Mouse (Mus musculus) kidney, embryonic 15.5 days (tissue): ENCODE measurements at regions not wholly inside any gene's neighbourhood (a gene's known extent, or its start where the extent isn't known, plus 50 kb on each side); places are given as distances from the start of the nearest gene placed in this dataset.
"Not testable (repeated sequence)": the region's sequence is repeated elsewhere in the genome, so short reads cannot be mapped to it uniquely, and the experiment has no call there.

ENCODE experiments used
- ATAC-seq: fragments of 200-750 bp; cut with Nextera tagmentation; replicated peaks from 2 replicates; pipeline ENCODE4 v1.8.0; 2017; ENCODE audit warnings: moderate TSS enrichment; ENCODE audit not compliant: low FRiP score
- H3K27ac ChIP-seq: fragments of 300-500 bp; sonication (generic); 2 replicates; pipeline ENCODE4 v1.5.1; 2015; ENCODE audit warnings: mild to moderate bottlenecking, inconsistent platforms
- H3K27me3 ChIP-seq: fragments of 300-500 bp; sonication (generic); 2 replicates; pipeline ENCODE4 v1.6.1; 2015; ENCODE audit warnings: inconsistent platforms
- H3K36me3 ChIP-seq: fragments of 300-500 bp; sonication (generic); 2 replicates; pipeline ENCODE4 v1.6.1; 2015; ENCODE audit warnings: inconsistent platforms
- H3K4me1 ChIP-seq: fragments of 300-500 bp; sonication (generic); 2 replicates; pipeline ENCODE4 v1.6.1; 2015; ENCODE audit warnings: inconsistent platforms
- H3K4me2 ChIP-seq: fragments of 300-500 bp; sonication (generic); 2 replicates; pipeline ENCODE4 v1.6.1; 2015; ENCODE audit warnings: moderate library complexity, mild to moderate bottlenecking, inconsistent platforms
- H3K4me3 ChIP-seq: fragments of 300-500 bp; sonication (generic); replicated peaks from 2 replicates; pipeline ENCODE4 v1.5.1; 2015; ENCODE audit warnings: mild to moderate bottlenecking, inconsistent platforms
- H3K9ac ChIP-seq: fragments of 300-500 bp; sonication (generic); 2 replicates; pipeline ENCODE4 v1.6.1; 2015; ENCODE audit warnings: mild to moderate bottlenecking, inconsistent platforms
- H3K9me3 ChIP-seq: fragments of 300-500 bp; sonication (generic); replicated peaks from 2 replicates; pipeline ENCODE4 v1.6.1; 2016; ENCODE audit warnings: inconsistent platforms
- WGBS: fragments of 180-500 bp; shearing (Covaris S2); methylation state at CpG from one replicate; pipeline ENCODE4 v1.1.7; 2015; ENCODE audit warnings: mixed read lengths; 5-methylcytosine and 5-hydroxymethylcytosine counted together

- Histone ChIP-seq H3K36me3 (no peaks in the 10 kb centered on the region), H3K4me1 (peaks cover 49% of the 10 kb centered on the region), H3K27ac (peak overlapping the region; percentile 67), H3K9ac (no peak overlapping the region), H3K9me3 (no peaks in the 10 kb centered on the region), H3K4me2 (peak overlapping the region; percentile 37), H3K27me3 (no peaks in the 10 kb centered on the region; the same call in 1 of the 2 replicates), H3K4me3 (peak overlapping the region; percentile 4; the same call in 1 of the 2 replicates)
- WGBS = 23% methylated on average over 18 of the region's 18 CpGs
- no peak for ATAC-seq
Measured at GRCm38 (mm10) chr10:120694472-120694871, 204.4 kb downstream of the Msrb3 start.

DNA sequence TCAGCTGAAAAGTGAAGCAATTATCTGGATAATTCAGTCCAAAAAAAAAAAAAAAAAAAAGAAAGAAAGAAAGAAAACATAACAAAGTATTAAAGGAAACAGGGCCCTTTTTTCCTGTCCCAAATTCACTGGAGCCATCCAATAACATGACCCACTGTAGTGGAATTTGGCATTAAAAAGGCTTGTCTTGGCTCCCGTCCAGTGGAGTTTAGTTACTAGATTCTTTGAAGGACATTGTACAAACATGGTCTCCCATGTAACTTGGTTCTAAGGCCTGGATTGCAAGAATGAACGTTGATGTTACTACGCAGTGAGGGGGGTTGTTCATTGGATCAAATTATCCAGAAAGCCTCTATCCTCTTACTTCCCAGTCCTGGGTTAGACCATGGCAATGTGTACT lies 207.4 kb downstream of the Msrb3 start:
- H3K36me3 ChIP-seq = no peaks in the 10 kb centered on the region
- H3K4me1 ChIP-seq = peaks cover 45% of the 10 kb centered on the region
- 24% methylated on average over 3 of the region's 3 CpGs for WGBS
- peak overlapping the region; percentile 74 for H3K27ac ChIP-seq
- H3K9ac ChIP-seq = no peak overlapping the region
- H3K27me3 ChIP-seq = no peaks in the 10 kb centered on the region; the same call in 1 of the 2 replicates
- no peak overlapping the region for H3K4me2 ChIP-seq
- ATAC-seq = 0 out of 2 replicates have a peak, but pooled peaks have one; percentile 40
- no peak overlapping the region for H3K4me3 ChIP-seq
- no peaks in the 10 kb centered on the region for H3K9me3 ChIP-seq

- peak overlapping the region; percentile 79 for H3K27ac ChIP-seq
- H3K4me2 ChIP-seq = no peak overlapping the region
- no peak overlapping the region for H3K9ac ChIP-seq
- H3K9me3 ChIP-seq = no peaks in the 10 kb centered on the region
- ATAC-seq = peak; percentile 83
- no peaks in the 10 kb centered on the region for H3K36me3 ChIP-seq
- H3K27me3 ChIP-seq = no peaks in the 10 kb centered on the region; the same call in 1 of the 2 replicates
- H3K4me3 ChIP-seq = no peak overlapping the region
- WGBS = 25% methylated on average over 10 of the region's 10 CpGs
- peaks cover 23% of the 10 kb centered on the region for H3K4me1 ChIP-seq
Measured at GRCm38 (mm10) chr10:120686123-120686522, 209.9 kb upstream of the Hmga2 start.

DNA sequence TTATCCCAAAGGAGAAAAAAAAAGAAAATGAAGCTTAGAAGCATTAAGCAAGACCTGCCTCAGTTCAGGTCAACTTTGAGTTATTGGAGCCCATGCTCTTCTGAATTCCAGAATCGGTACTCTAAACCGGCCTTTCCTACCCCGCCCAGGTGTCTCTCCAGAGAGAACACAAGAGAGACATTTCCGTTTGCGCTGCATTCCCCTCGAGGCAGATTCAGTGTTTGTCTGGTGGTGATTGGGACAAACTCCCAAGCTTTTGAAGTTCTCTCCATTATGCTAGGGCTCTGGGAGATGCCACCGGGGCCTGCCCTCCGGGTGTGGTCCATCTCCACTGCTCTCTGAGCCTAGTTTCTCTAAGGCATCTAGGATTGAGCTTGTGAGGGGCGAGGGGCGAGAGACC lies 205.8 kb upstream of the Hmga2 start:
- no peak for ATAC-seq
- Histone ChIP-seq H3K36me3 (no peaks in the 10 kb centered on the region), H3K4me3 (no peak overlapping the region), H3K9me3 (no peaks in the 10 kb centered on the region), H3K27me3 (no peaks in the 10 kb centered on the region; the same call in 1 of the 2 replicates), H3K4me1 (peaks cover 13% of the 10 kb centered on the region), H3K9ac (no peak overlapping the region), H3K27ac (no peak overlapping the region), H3K4me2 (no peak overlapping the region)
- 82% methylated on average over 10 of the region's 10 CpGs for WGBS

- H3K9me3 ChIP-seq = no peaks in the 10 kb centered on the region
- no peaks in the 10 kb centered on the region for H3K36me3 ChIP-seq
- no peak overlapping the region for H3K4me2 ChIP-seq
- peaks cover 1% of the 10 kb centered on the region; the same call in 1 of the 2 replicates for H3K4me1 ChIP-seq
- H3K27me3 ChIP-seq = no peaks in the 10 kb centered on the region; the same call in 1 of the 2 replicates
- 76% methylated on average over 6 of the region's 6 CpGs for WGBS
- H3K9ac ChIP-seq = no peak overlapping the region
- no peak overlapping the region for H3K27ac ChIP-seq
- H3K4me3 ChIP-seq = no peak overlapping the region
- ATAC-seq = no peak
Measured at GRCm38 (mm10) chr10:120679982-120680381, 203.7 kb upstream of the Hmga2 start.

GRCm38 (mm10) chr10:120678277-120678676 lies 202.0 kb upstream of the Hmga2 start:
- Histone ChIP-seq H3K4me2 (no peak overlapping the region), H3K4me3 (no peak overlapping the region), H3K27me3 (no peaks in the 10 kb centered on the region; the same call in 1 of the 2 replicates), H3K4me1 (peaks cover 8% of the 10 kb centered on the region; the same call in 1 of the 2 replicates), H3K27ac (no peak overlapping the region), H3K9me3 (no peaks in the 10 kb centered on the region), H3K36me3 (no peaks in the 10 kb centered on the region), H3K9ac (no peak overlapping the region)
- 63% methylated on average over 8 of the region's 8 CpGs for WGBS
- ATAC-seq = no peak

GRCm38 (mm10) chr10:120675369-120675768 lies 199.1 kb upstream of the Hmga2 start:
- no peak overlapping the region for H3K9ac ChIP-seq

DNA sequence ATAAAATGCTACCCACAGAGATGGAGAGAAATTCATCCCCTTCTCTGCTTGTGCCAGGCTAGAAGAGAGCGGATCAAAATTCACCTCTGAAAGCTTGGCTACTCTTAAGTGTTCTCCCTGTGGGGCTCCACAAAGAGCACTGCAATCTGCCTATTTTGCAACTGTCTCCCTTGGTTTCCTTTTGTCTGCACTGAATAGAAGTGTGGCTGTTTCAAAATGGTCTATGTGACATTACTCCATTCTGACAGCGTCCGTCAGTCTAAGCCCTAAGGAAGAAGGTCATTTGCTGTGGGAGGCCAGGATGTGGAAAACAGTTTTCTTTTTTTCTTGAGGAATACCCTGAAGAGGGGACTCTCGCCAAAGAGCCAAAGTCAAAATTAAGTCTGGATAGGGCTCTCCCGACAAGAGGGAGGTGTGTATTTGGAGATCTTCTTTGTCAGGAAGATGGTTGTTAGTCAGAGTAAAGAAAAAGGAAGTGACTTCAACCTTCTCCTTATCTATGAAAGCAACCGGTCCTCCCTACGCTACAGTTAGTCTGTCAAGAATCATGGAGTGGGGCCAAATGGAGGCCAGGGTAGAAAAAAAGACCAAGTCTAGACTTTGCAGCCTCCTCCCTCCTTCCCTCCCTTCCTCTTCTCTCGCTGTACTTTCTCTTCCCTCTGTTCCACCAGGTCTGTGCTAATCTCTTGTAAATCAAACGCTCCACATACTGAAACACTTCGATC lies 198.2 kb upstream of the Hmga2 start:
- Histone ChIP-seq H3K27ac (peak overlapping the region; percentile 13; the same call in 1 of the 2 replicates), H3K9ac (no peak overlapping the region), H3K36me3 (no peaks in the 10 kb centered on the region), H3K27me3 (no peaks in the 10 kb centered on the region), H3K9me3 (no peaks in the 10 kb centered on the region), H3K4me1 (peaks cover 8% of the 10 kb centered on the region; the same call in 1 of the 2 replicates), H3K4me2 (no peak overlapping the region), H3K4me3 (no peak overlapping the region)
- WGBS = 60% methylated on average over 10 of the region's 10 CpGs
- ATAC-seq = no peak

More at GRCm38 (mm10) chr10:120675369-120675768, 199.1 kb upstream of the Hmga2 start:
- no peaks in the 10 kb centered on the region; the same call in 1 of the 2 replicates for H3K27me3 ChIP-seq
- H3K4me1 ChIP-seq = peaks cover 8% of the 10 kb centered on the region; the same call in 1 of the 2 replicates
- no peaks in the 10 kb centered on the region for H3K9me3 ChIP-seq
- 70% methylated on average over 4 of the region's 4 CpGs for WGBS
- no peak overlapping the region for H3K27ac ChIP-seq
- H3K4me3 ChIP-seq = no peak overlapping the region
- no peak for ATAC-seq
- no peaks in the 10 kb centered on the region for H3K36me3 ChIP-seq
- H3K4me2 ChIP-seq = no peak overlapping the region

DNA sequence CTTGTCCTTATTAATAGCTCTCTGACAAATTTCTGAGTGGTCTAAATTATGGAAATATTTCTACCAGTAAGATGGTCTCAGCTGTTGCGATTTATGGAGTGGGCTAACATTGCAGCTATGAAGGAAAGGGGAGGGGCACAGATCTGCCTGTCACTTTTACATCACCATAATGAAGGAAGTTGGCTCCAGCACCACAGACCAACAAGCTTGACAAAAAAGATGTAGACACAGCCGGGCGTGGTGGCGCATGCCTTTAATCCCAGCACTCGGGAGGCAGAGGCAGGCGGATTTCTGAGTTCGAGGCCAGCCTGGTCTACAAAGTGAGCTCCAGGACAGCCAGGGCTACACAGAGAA lies 191.4 kb upstream of the Hmga2 start:
- H3K27ac ChIP-seq, H3K4me1 ChIP-seq, H3K9ac ChIP-seq, H3K9me3 ChIP-seq, H3K4me2 ChIP-seq, ATAC-seq, H3K4me3 ChIP-seq, H3K36me3 ChIP-seq, H3K27me3 ChIP-seq: not testable (repeated sequence)
- 96% methylated on average over 7 of the region's 7 CpGs for WGBS

DNA sequence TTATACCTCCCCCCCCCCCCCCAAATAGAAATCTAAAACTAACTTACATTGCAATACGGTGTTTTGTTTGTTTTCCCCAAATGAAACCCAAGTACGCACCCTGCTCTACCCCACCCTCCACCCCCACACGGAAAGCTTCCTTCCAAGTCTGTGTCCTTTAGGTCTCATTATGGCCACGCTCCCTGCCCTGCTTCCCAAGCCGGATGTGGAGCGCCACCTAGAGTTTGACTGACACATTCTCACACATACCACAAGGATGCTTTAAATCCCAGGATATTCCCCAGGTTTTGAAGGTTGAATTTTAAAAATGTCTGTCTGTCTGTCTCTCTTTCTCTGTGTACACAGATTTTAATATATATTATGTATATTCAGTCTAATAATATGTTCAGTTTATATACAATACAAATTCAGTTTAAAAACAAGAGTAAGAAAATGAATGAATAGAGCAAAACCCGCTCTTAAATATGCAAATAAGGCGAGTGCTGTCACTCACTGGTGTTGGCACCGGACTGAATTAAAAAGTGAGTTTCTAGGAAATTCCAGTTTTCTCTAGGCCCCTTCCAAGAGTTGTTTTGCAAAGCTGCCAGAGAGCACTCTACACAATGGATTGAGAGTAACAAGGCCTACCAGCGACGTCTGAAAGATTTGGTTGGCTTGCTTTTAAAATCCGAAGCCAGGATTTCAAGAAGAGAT lies 190.9 kb upstream of the Hmga2 start:
- 62% methylated on average over 12 of the region's 12 CpGs for WGBS
- no peak overlapping the region for H3K9ac ChIP-seq
- H3K27ac ChIP-seq = no peak overlapping the region
- H3K4me1 ChIP-seq = peaks cover 7% of the 10 kb centered on the region
- no peaks in the 10 kb centered on the region for H3K36me3 ChIP-seq
- H3K27me3 ChIP-seq = no peaks in the 10 kb centered on the region
- H3K4me2 ChIP-seq = no peak overlapping the region
- peak; percentile 81; the same call in 1 of the 2 replicates for ATAC-seq
- H3K9me3 ChIP-seq = no peaks in the 10 kb centered on the region
- no peak overlapping the region for H3K4me3 ChIP-seq

- ATAC-seq = no peak
- no peak overlapping the region for H3K9ac ChIP-seq
- no peak overlapping the region for H3K4me2 ChIP-seq
- H3K36me3 ChIP-seq = no peaks in the 10 kb centered on the region
- WGBS = 84% methylated on average over 7 of the region's 7 CpGs
- H3K9me3 ChIP-seq = no peaks in the 10 kb centered on the region
- H3K27me3 ChIP-seq = no peaks in the 10 kb centered on the region
- no peak overlapping the region for H3K27ac ChIP-seq
- no peak overlapping the region for H3K4me3 ChIP-seq
- peaks cover 7% of the 10 kb centered on the region for H3K4me1 ChIP-seq
Measured at GRCm38 (mm10) chr10:120666202-120666860, 190.1 kb upstream of the Hmga2 start.

- no peak for ATAC-seq
- 67% methylated on average over 5 of the region's 5 CpGs for WGBS
- H3K9ac ChIP-seq = no peak overlapping the region
- H3K27ac ChIP-seq = no peak overlapping the region
- H3K27me3 ChIP-seq = no peaks in the 10 kb centered on the region
- no peak overlapping the region for H3K4me3 ChIP-seq
- no peak overlapping the region for H3K4me2 ChIP-seq
- peaks cover 12% of the 10 kb centered on the region for H3K4me1 ChIP-seq
- no peaks in the 10 kb centered on the region for H3K9me3 ChIP-seq
- H3K36me3 ChIP-seq = no peaks in the 10 kb centered on the region
Measured at GRCm38 (mm10) chr10:120665670-120666069, 189.4 kb upstream of the Hmga2 start.
